Mouse (Mus musculus) embryonic facial prominence, embryonic 15.5 days (tissue): Measurements from ENCODE around the gene Slc7a4. TPM values are rescaled to one million over a fixed set of nuclear protein-coding genes. Genes with fewer than 3 reads are reported as not detected.

Experiments used
- polyA plus RNA-seq: library from polyadenylated mRNA; unstranded; fragments of >200 nt; fragmentation: Nextera tagmentation; extraction: Ambion mirVana; gene quantifications from 2 replicates; pipeline ENCODE4 v1.2.1, GENCODE M21; 2015

Slc7a4 gene
- polyA plus RNA-seq, 1 experiment from 2014 or later: 9.4 TPM

Other genes with a start within 250 kb of the Slc7a4 start
- 17.0 and 17.9 TPM in 2 replicates for gene Snap29, start 177.2 kb downstream of the Slc7a4 start, polyA plus RNA-seq
- gene Pi4ka, start 176.9 kb downstream of the Slc7a4 start, polyA plus RNA-seq: 29.4 and 29.5 TPM in 2 replicates
- 73.1 and 74.1 TPM in 2 replicates for gene Crkl, start 131.2 kb downstream of the Slc7a4 start, polyA plus RNA-seq
- 2.1 and 4.3 TPM in 2 replicates for gene Aifm3, start 93.6 kb downstream of the Slc7a4 start, polyA plus RNA-seq
- gene Lztr1, start 74.5 kb downstream of the Slc7a4 start, polyA plus RNA-seq: 89.9 and 91.4 TPM in 2 replicates
- 65.4 and 69.5 TPM in 2 replicates for gene Thap7, start 52.1 kb downstream of the Slc7a4 start, polyA plus RNA-seq
- gene Lrrc74b, start 22.0 kb downstream of the Slc7a4 start, polyA plus RNA-seq: 3.1 and 7.8 TPM in 2 replicates
- 0.70 and 0.99 TPM in 2 replicates for gene P2rx6, start 21.3 kb downstream of the Slc7a4 start, polyA plus RNA-seq
- 28.1 and 32.5 TPM in 2 replicates for gene Smpd4, start 36.1 kb upstream of the Slc7a4 start, polyA plus RNA-seq
- 15.4 and 15.9 TPM in 2 replicates for gene Ccdc74a, start 63.3 kb upstream of the Slc7a4 start, polyA plus RNA-seq
- gene Med15, start 149.7 kb upstream of the Slc7a4 start, polyA plus RNA-seq: 45.9 and 54.6 TPM in 2 replicates
- gene Klhl22, start 176.4 kb upstream of the Slc7a4 start, polyA plus RNA-seq: 91.5 and 93.4 TPM in 2 replicates
- 40.7 and 43.4 TPM in 2 replicates for gene Scarf2, start 214.1 kb upstream of the Slc7a4 start, polyA plus RNA-seq
- 0.30 and 0.52 TPM in 2 replicates for gene B830017H08Rik, start 249.9 kb upstream of the Slc7a4 start, polyA plus RNA-seq